Mouse (Mus musculus) retina, postnatal 1 day (tissue): ENCODE measurements around the gene Eng.

Experiments used
- DNase-seq: peaks from one replicate; pipeline ENCODE4 v3.0.0-alpha.2; 2012

The Eng gene

DNA sequence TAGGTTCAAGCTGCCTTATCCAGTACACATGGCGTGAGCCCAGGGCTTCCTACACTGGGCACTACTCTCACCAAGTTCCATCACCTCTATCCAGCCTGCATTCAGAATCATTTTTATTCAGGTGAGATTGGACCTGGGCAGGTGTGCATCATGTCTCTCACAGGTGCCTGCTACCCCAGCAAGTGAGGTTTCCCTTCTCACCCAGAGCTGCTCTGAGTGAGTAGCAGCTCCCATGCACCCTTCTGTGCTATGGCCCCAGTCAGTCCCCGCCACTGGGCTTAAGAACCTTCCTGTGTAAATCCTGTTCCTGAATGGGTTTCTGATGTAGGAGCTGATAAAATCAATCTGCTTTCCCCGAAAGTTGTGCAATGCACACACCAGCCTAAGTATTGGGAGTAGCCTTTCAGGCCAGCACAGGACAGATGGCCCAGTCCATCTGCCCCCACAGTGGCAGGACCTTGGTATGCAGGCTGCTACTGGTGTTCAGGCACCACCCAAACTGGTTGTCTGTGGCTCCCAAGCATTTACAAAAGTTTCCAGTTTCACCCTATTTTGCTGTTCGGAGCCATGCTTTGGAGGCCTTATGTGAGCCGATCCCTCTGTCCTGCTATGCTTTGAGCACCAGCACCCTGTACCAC, 22.2 kb upstream of the Eng start:
- no peak for DNase-seq

DNA sequence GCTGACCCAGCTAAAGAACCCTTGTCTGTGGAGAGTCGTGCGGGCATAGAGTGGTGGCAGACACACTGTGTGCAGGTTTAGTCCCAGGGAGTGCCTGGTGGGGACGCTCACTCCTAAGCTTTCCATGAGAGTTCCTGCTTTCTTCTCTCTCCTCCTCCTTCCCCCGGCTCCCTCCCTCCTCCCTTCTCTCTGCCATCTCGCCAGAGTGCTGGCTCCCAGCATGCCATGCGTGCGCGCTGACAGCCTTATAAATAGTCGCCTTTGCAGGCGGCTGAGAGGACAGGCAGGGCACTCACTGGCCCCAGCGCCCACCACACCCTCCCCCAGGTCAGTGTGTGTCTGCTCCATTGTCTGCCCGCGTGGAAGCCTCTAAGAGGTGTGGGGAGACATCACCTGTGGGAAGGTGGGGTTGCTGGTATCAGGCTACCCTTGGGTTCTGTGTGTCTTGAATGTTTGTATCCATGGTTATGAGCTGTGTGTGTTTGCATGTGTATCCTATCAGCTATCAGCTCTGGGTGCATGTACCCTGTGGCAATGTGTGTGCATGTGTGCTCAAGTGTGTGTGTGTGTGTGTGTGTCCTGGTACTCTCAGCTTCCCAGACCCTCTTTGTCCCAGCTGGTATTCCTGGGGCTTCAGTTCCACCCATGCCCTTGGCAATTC, 21.1 kb upstream of the Eng start:
- peak; percentile 90 for DNase-seq

DNA sequence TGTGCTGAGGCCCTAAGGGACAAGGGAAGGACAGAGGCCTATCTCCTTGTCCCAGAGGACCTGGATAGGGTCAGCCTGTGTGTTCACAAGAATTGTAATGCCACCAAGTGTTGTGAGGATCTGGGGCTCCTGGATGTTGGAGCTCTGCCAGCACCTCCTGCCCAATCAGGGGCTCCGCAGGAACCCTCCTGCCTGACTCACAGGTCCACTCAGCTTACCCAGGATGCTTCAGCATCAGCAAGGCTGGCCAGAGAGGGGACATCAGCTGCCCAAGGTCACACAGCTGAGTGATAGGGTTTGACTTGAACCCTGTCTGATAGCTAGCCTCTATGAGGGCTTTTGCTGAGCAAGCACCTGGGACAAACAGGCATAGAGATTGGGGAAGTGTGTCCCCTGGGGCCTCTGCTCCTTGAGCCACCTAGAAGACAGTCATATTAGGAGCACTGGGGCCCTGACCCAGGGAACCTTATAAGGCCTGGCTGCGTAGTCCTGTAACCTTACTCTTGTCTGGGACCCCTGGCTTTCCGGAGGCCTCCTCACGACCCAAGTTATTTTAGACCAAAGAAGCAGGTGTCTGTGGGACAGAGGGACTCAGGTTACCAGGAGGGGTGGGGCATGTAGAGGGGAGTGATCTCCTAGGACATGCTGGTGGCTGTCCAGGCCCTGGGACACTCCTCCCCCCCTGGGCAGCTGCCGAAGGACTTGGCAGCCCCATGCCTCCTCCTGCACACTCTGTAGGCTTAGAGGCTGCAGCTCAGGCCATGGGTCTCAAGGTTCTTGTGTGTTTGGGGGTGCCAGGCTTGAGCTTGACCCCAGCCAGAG, 20.3 kb upstream of the Eng start:
- DNase-seq: peak; percentile 61

DNA sequence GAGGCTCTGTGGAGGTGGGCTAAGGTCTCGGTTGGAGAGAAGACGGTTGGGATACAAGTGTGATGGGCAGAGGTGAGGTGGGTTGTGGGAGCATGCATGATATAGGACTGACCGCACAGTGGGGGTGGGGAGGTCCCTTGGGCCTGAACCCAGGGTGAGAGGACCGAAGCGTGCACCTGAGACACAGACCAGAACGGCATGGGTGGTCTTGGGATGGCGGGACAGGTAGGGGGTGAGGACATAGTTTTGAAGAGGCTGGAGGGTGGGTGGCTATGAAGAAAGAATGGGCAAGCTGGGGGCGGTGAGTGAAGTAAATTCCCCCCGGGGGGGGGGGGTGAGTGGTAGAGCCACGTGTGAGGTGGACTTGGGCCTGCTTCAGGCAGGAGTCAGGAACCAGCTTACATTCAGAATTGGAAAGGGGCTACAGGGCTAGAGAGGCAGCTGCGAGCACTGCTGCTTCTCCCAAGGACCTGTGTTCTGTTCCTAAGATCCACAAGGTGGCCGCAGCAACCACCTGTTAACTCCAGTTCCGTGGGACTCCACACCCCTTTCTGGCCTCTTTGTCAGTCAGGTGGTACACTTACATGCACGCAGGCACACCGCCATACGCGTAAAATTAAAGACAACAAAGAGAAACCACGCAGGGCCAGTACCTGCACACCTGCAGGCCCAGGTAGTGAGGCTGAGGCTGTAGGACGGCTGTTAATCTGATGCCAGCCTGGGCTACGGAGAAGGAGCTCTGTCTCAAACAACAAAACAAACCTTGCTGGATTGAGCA, 18.9 kb upstream of the Eng start:
- no peak for DNase-seq

DNA sequence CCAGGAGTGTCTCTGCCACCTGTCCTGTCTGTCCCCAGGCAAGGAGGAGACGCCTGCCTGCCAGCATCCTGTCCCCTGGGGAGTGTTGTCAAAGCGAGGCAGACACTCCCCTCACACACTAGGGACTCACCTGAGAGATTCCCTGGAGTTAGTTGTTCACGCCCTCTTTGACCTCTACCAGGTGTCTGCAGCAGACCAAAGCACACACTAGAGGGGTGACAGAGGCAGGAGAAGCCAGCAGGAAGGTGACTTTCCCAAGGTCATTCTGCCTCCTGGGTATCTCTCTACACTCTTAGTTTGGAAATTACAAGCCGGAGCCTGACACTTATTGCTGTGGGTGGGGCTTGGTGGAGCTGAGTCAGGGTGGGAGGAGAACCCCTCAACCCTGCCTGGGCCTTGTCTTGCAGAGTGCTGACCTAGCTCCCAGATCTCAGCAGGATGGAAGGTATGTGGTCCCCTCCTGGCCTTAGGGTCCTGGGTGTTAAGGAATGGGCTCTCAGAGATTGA, 18.3 kb upstream of the Eng start:
- DNase-seq: no peak

DNA sequence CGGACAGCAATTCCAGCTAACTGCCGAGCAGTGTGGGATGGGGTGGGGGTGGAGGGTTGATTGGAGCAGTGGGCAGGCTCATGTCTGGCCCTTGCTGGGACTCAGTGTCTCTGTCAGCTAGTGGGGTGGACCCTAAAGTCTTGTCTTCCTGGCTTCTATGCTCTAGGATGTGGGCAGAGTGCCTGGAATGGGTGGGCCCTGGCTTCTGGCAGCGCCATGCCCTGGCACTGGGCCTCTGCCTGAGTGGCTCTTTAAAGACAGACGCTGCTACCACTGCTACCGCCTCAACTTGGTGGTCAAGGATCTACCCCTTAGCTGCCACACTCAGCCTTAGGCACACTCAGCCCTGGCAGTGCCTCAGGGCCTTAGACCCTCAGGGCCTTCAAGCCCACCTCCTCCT, 17.7 kb upstream of the Eng start:
- DNase-seq: no peak

DNA sequence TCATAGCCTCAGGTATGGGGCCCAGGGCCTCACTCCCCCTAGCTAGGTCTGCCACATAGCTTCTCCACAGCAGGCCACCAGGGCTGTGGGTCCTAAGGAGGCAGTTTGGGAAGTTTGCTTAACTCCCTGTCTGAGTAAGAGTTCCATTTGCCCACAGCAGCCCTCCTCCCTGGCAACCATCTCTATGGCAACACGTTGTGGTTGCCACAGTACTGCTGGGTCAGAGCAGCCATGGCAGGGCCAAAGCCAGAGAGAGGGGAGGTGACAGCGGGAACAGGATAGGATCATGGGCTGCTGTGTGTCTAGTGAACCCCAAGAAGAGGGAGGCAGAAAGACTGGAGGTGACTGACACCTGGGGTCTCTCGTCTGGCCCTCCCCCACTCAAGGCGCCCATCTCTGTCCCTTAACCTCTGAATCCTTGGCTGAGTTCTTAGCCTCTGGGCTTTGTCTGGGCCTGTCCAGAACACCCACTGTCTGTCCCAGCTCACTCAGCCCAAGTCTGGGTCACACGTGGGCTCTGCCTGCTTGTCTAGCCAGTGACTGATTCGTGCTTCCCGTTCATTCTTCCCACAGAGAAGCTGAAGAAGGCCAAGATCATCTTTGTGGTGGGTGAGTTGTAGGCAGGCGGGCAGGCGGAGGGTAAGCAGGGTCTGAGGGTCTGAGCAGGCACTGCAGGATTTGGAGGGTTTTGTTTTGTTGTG, 17.0 kb upstream of the Eng start:
- DNase-seq: peak; percentile 97

DNA sequence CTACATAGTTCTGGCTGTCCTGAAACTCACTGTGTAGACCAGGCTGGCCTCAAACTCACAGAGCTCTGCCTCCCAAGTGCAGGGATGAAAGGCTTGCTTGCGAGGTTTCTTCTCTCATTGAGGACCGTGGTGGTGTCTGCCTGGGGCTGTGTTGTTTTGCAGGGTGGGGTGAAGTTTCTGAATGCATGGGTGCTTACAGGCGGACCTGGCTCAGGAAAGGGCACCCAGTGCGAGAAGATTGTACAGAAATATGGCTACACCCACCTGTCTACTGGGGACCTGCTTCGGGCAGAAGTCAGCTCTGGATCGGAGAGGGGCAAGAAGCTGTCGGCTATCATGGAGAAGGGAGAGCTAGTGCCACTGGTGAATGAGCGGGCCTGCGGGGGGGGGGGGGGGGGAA, 16.4 kb upstream of the Eng start:
- DNase-seq: no peak

DNA sequence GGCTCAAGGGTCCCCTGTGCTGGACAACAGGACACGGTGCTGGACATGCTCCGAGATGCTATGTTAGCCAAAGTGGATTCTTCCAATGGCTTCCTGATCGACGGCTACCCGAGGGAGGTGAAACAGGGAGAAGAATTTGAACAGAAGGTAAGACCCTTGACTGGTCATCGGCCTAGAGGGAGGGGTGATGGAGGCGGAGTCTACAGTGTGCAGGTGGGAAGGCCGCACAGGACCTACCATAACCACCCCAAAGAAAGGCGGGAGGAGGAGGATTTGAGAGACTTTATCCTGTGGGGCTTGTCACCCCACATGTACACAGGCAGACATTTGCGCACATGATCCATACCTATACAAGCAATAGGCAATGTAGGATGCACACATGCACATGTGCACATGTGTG, 15.3 kb upstream of the Eng start:
- DNase-seq: no peak

DNA sequence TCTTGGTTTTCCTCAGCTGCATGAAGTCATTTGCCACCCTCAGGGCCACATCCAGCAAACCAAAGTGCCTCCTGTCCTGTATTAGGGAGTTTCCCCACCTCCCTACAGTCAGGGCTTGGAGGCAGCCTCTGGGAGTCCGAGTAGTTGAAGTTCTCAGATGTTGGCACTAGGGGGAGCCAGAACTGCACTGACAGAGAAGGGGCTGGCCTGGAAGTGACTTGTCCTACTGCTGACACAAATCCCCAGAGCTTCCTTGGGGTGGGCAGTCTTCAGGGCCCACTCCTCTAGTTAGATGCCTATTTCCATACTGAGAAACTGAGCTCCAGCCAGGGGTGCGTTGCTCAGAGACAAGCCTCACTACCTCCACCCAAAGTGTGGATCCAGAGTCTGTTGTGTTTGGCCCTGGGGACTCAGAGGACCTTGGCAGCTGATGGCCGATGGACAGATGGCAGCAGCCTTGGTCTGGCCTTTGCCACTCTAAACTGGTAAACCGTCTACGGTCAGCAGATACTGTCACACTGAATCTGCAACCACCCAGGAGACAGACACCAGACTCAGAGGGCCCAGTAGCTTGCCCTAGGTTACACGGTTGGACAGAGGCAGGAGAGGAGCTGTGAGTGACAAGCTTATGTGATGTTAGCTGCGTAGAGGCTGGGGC, 14.5 kb upstream of the Eng start:
- DNase-seq: peak; percentile 90

DNA sequence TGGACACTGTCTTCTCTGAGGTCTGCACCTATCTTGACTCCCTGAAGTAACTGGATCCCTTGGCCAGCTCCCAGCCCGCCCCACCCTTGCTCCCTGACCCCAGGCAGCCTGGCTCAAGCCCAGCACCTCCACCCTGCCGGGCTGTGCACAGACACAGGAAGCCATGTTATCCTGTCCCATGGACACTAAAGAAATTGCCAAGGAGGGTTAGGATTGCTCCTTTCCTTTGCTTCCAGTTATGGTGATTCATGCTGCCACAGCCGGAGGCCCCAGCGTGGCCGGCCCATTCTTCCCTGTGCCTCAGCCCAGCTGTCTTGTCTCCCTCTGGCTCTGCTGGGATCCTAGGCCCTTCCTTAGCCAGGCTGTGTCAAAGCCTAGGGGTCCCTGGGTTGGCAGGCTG, 12.7 kb upstream of the Eng start:
- no peak for DNase-seq

DNA sequence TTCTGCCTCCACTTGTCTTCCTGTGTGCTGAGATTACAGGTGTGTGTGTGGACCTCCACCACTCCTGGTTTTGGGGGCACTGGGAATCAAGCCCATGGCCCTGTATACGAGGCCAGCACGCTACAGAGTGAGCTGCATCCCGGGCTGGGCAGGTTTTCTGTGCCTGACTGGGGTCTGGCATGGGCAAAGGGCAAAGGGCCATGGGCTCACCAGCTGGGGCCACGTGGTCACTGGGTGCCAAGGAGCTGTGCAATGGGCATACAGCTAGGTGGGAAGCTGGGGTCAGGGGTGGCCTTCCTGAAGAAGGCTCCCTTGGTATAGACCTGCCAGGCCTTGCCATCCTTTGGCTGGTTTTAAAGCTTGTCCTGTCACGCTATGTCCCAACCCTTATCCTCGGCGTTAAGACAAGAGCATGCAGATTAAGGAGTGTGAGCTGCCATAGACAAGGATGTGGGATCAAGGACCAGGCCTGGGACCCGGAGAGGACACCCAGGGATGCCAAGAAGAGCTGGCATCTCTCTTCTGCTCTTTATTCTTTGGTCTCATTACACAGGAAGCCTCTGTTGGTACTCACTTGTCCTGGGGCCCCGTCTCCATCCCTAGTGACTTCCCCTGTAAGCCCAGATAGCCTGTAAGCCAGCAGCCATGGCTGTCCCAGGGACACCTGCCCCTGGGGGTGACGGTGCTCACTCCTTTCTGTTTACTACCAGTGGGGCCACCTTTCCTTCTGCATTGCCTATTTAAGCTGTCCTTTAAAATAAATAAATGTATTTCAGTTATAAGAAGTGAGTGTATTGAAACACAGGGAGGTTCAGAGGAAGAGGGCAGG, 11.9 kb upstream of the Eng start:
- no peak for DNase-seq

DNA sequence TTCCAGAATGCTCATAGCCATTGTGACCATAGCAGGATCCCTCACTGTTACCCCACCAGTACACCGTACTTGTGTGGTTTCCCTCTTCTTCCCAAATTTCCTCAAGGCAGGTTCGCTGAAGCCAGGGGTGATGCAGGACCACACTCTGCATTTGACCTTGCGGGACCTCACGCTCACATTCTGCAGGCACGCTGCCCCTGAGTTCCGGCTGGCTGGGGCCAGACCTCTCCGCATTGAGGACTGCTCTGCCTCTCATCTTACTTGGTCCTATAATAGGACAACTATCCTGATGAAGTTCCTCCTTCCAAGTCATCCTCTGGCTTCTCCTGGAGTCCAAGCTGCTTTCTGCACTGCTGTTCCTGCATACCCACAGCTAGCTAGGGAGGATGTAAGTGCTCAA, 9.8 kb upstream of the Eng start:
- no peak for DNase-seq

DNA sequence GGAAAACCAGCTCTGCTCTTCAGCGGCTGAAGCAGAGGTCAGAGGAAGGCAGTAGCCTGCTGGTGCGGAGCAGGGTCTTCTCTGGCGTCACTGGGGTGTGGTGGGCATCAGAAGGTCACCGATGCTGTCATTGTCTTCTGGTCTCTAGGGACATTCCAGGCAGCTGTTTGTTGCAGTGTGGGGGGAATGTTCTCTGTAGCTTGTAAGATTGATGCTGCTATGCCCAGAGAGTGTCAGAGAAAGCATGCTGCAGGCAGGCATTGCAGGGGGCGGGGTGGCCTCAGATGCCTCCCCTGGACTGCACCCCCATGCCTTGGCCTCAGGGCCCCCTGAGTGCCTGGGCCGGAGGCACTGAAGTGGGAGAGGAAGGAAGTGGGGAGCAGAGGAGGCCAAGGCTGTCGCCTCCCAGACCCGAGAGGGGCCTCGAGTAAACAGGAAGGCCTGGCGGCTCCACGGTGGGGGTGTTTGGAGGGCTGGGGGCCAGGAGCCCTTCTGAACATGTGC, 8.6 kb upstream of the Eng start:
- DNase-seq: peak; percentile 32

DNA sequence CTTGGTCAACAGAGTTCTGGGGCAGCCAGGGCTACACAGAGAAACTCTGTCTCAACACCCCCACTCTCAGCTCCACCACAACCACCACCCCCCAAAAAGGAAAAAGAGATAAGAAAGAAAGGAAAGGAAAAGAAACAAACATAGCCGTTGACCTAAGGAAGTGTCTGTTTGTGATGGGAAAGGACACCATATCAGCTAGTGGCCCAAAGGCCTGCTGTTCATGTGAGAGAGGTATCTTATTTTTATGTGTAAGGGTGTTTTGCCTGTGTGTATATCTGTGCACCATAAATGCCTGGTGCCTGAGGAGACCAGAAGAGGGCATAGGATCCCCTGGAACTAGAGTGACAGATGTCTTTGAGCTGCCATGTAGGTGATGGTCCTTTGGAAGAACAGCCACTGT, 6.8 kb upstream of the Eng start:
- DNase-seq: no peak

DNA sequence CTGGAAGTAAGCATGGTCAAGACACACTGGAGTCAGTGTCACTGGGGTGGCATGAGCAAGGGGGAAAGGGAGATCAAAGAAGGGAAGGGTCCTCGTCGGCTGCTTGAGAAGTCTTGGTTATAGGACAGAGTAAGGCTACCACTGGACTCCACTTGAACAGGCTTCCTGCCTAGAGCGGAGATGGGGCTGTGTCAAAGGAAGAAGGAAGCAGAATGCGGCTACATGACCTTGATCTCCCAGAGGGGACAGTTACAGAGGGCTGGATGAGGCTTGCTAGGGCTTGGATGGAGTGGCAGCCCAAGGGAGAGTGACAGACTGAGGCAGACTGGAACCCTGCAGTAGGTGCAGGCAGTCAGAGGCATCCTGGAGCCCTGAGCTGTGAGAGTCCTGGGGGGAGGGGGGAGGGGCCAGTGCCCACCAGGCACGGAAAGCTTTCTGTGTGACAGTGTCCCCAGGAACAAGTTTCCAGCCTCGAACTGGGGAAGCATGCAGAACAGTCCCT, 5.8 kb upstream of the Eng start:
- no peak for DNase-seq

DNA sequence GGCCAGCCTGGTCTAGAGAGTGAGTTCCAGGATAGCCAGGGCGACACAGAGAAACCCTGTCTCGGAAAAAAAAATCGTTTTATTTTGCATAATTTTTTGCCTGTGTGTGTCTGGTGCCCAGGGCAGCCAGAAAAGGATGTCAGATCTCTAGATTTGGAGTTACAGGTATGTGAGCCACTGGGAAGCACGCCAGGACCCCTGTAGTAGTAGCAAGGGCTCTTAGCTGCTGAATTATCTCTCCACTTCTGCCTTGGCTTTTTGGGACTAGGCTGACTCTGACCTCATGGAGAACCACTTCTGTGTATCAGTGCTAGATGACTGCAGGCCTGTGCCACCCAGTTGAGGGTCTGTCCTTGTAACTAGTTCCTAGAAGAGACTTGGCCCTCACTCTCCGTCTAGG, 4.6 kb upstream of the Eng start:
- DNase-seq: no peak

DNA sequence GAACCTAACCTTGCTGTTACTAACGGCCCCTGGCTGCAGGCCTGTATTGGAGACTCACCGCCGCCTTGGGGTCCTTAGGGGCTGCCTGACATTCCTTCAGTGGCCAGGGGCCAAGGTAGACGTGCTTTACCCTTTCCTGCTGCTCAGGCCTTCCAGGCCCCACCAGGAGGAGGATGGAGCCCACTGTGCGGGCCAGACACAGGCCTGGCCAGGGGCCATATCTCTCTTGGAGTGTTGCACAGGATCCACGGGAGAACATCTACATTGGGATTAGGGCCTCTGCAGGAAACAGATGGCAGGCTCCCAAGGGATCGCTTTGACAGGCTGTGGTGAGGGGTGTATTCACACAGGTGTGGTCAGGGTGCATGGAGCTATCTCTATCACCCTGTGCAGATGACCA, 3.6 kb upstream of the Eng start:
- no peak for DNase-seq

DNA sequence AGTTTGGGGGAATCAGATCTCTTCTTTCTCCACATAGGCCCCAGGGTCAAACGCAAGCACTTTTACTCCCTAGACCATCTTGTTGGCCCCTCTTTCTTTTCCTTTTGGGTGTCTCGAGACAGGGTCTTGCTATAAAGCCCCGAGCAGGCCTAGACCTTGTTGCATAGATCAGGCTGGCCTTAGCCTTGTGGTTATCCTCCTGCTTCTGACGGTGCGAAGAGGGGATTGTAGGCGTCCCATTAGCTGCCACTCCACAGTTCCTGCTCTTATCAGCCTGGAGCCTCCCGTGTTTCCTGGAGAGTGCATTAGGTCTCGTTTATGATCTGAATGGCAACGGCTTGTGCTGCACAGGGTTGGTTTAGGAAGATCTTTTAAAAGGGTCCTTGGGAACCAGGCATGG, 2.3 kb upstream of the Eng start:
- no peak for DNase-seq

DNA sequence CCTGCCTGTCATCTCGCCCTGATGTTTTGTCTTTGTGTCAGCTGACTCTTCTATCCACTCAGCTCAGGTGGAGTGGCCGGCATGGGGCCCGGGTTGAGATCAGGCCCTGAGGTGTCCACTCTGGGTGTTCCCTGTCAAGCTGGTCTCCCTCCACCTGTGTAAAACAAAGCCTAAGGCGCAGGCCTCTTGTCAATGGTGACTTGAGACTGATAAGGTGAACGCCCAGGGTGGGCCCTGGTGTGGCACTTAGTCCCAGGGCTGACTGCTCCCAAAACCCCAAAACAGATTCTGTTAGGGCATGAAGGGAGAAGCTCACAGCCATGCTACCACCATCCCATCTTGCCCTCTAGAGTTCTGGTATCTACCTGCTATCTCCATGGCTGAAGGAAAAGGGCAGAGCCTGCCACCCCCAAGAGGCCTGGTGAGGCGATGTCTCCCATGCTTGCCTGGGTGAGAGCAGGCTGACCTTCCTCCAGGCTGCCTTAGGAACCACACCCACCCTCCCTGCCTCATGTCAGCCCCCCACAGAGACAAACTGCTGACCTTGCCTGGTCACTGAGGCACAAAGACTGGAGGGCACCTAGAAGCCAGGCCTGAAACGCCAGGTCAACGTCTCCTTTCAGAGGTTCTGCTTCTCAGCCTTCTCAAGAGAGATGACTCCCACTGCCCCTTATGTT, 1.5 kb upstream of the Eng start:
- DNase-seq: no peak
